Mouse (Mus musculus): ENCODE measurements around the gene Gm7137.

DNA sequence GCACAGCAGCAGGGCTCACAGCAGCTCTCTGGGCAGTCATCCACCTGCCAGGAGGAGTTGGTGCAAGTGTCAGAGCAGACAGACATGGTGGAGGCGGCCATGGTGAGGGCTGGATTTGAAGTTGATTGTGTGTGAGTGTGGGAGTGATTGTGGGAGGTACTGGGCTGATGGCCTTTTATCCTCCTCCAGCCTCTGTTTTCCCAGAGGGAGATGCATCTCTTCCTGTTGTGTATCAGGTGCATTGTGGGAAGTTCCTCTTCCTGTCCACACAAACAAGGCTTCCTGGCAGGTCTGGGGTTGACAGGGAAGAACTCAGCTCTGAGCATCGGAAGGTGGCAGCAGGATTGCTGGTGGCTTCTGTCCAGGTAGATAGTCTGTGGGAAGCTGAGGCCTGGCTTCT is 7.0 kb upstream of the Gm7137 start, which contains the start of gene Gm9639:
- TF ChIP-seq POLR2A (IDR thresholded peaks at IDR 0.05; ENCODE audit: insufficient read depth, low read depth, low read length), result no peak
- TF ChIP-seq CTCF (IDR thresholded peaks at IDR 0.05; ENCODE audit: insufficient read depth, low read depth, low read length), result no peak

Measured in olfactory bulb, adult 2 months (tissue).